Mouse (Mus musculus) hindbrain, embryonic 13.5 days (tissue): ENCODE data around the gene Zfp37. TPM values are rescaled to one million over a fixed set of nuclear protein-coding genes. Genes with fewer than 3 reads are reported as not detected.
A peak's percentile ranks its signal among the peaks of the same experiment; 100 is the strongest.
"Not testable (repeated sequence)": the region's sequence is repeated elsewhere in the genome, so short reads cannot be mapped to it uniquely, and the experiment has no call there.

Experiments used
- ATAC-seq: fragments of 200-750 bp; cut with Nextera tagmentation; 2 replicates; pipeline ENCODE4 v1.8.0; 2017; ENCODE audit warnings: moderate TSS enrichment; ENCODE audit not compliant: low FRiP score
- H3K27ac ChIP-seq: fragments of 300-500 bp; sonication (generic); 2 replicates; pipeline ENCODE4 v1.5.1; 2015; ENCODE audit warnings: inconsistent platforms, mild to moderate bottlenecking, moderate library complexity
- H3K27me3 ChIP-seq: fragments of 300-500 bp; sonication (generic); 2 replicates; pipeline ENCODE4 v1.6.1; 2015; ENCODE audit warnings: mild to moderate bottlenecking, inconsistent platforms
- H3K36me3 ChIP-seq: fragments of 300-500 bp; sonication (generic); 2 replicates; pipeline ENCODE4 v1.6.1; 2015; ENCODE audit warnings: mild to moderate bottlenecking, inconsistent platforms
- H3K4me1 ChIP-seq: fragments of 300-500 bp; sonication (generic); replicated peaks from 2 replicates; pipeline ENCODE4 v1.6.1; 2015; ENCODE audit warnings: inconsistent platforms
- H3K4me2 ChIP-seq: fragments of 300-500 bp; sonication (generic); 2 replicates; pipeline ENCODE4 v1.6.1; 2015; ENCODE audit warnings: inconsistent platforms, mild to moderate bottlenecking, moderate library complexity
- H3K4me3 ChIP-seq: fragments of 300-500 bp; sonication (generic); 2 replicates; pipeline ENCODE4 v1.5.1; 2015; ENCODE audit warnings: mild to moderate bottlenecking, inconsistent platforms
- H3K9ac ChIP-seq: fragments of 300-500 bp; sonication (generic); 2 replicates; pipeline ENCODE4 v1.6.1; 2015; ENCODE audit warnings: mild to moderate bottlenecking, inconsistent platforms
- H3K9me3 ChIP-seq: fragments of 300-500 bp; sonication (generic); 2 replicates; pipeline ENCODE4 v1.6.1; 2016; ENCODE audit warnings: inconsistent platforms
- WGBS: fragments of 180-500 bp; shearing (Covaris S2); methylation state at CpG from one replicate; pipeline ENCODE4 v1.1.7; 2015; 5-methylcytosine and 5-hydroxymethylcytosine counted together
- polyA plus RNA-seq: library from polyadenylated mRNA; unstranded; fragments of >200 nt; fragmentation: Nextera tagmentation; extraction: Ambion mirVana; gene quantifications from 2 replicates; pipeline ENCODE4 v1.2.1, GENCODE M21; 2015

The Zfp37 gene
- polyA plus RNA-seq, 1 experiment from 2014 or later = 25.3 TPM

DNA sequence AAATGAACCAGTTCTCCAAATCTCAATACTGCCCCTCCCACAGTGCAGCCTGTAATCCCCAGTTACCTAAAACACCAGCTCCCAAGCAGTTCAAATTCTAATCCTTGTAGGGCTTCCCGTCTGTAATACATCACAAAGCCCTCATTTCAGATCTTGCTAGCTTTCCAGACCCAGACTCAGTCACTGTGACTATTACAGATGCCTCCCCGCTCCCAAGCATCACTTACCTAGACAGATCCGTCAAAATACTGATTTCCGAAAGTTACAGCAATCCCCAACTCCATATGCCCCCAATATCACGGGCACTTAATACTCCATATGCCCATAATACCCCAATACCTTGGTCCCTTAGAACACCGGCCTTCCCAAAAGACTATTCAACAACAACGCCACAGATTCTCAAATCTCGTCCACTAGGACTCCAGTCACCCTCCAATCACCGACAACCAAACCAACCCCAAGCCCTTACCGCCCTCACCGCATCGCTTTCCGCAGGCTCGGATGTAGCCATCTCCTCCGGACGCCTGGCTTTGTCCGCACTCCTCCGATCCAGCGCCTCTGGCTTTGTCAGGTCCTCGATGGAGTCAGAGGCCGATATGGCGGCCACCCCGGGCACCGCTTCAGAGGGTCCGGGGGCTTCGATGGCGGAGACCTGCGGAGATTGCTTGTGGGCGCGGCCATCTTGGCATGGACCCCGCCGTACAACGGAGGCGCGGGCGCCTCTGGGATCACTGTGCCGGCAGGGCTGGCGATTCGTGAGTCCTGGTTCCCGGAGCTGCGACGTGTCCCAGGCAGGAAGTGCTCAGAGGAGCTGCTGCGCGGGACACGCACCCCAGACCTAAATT is 22.8 kb downstream of the Zfp37 start:
- ATAC-seq = peak; percentile 98
- Histone ChIP-seq H3K27me3 (0 out of 2 replicates have a peak, but pooled peaks cover 3% of the 10 kb centered on the region), H3K4me1 (peaks cover 15% of the 10 kb centered on the region), H3K9me3 (no peaks in the 10 kb centered on the region), H3K36me3 (peaks cover 25% of the 10 kb centered on the region), H3K27ac (peak overlapping the region; percentile 93), H3K4me2 (peak overlapping the region; percentile 61), H3K4me3 (peak overlapping the region; percentile 53), H3K9ac (peak overlapping the region; percentile 81)
- under 1% methylated on average over 45 of the region's 45 CpGs for WGBS

DNA sequence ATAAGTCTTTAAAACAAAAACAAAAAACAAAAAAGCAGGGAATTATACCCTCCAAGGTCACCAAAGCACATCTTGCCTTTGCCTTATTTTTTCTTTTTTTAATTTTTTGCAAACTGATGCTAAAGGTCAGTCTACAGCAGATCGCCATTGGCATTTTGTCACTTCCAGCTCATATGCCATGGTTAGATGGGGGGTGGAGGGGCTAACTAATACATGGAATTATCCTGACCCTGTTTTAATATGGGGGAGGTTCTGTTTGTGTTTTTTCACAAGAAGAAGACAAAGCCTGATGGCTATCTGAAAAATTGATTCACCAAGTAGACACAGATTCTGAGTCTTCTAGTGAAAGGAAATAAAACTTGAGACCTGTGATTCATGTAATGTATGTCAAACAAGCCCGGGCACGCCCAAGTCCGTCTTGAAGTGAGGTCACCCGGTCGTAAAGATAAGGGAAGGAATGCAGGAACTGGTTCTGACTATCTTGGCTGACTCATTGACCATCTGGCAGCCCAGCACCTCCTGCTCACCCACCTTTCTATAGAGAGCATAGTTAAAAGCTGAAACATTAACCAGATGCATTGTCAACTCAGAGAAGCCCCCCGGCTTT is 30.8 kb downstream of the Zfp37 start:
- Histone ChIP-seq H3K9me3 (peaks cover 30% of the 10 kb centered on the region), H3K4me2 (no peak overlapping the region), H3K27ac (no peak overlapping the region), H3K4me3 (no peak overlapping the region), H3K4me1 (no peaks in the 10 kb centered on the region), H3K27me3 (no peaks in the 10 kb centered on the region), H3K36me3 (peaks cover 92% of the 10 kb centered on the region), H3K9ac (no peak overlapping the region)
- 92% methylated on average over 7 of the region's 7 CpGs for WGBS
- no peak for ATAC-seq

DNA sequence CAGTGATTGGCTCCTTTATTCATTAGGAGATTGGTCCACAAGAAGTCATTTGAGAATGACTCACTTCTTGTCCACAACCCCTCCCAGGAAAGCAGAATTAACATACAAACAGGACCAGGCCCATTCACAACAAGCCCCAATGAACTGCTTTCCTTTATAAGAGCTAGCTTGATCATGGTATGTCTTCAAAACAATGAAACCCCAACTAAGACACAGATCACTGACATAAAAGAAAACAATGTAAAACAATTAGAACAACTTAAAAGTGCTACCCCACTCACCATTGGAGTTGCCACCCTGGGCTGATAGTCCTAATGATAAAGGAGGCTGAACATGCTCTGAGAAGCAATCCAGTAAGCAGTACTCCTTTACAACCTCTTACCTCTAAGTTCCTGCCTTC is 42.1 kb downstream of the Zfp37 start:
- no peak for ATAC-seq
- H3K4me1 ChIP-seq = no peaks in the 10 kb centered on the region
- H3K4me3 ChIP-seq = no peak overlapping the region
- H3K36me3 ChIP-seq = peaks cover 62% of the 10 kb centered on the region
- H3K9ac ChIP-seq = no peak overlapping the region
- peaks cover 58% of the 10 kb centered on the region for H3K9me3 ChIP-seq
- H3K27me3 ChIP-seq = no peaks in the 10 kb centered on the region
- H3K27ac ChIP-seq = no peak overlapping the region
- H3K4me2 ChIP-seq = no peak overlapping the region

DNA sequence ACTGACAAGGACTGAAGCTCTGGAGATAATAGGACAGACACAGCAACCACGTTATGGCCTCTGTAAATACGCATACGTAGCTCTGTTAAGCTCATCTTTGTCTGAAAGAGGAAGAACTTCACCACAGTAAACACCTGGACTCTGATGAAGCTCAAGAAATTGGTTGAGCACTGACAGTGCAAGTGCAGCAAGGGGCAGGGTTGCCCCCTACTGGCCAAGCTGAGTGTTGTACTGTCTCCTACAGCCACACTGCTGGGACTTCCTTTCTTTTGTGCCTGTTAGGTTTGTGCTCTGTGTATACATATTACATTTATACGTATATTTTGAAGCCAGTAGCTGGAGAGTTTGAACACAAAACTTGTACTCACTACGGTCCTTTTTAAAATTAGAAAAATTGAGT is 53.6 kb downstream of the Zfp37 start:
- Histone ChIP-seq H3K9ac (no peak overlapping the region), H3K9me3 (no peaks in the 10 kb centered on the region), H3K4me2 (no peak overlapping the region), H3K27ac (no peak overlapping the region), H3K27me3 (no peaks in the 10 kb centered on the region), H3K4me1 (no peaks in the 10 kb centered on the region), H3K36me3 (no peaks in the 10 kb centered on the region), H3K4me3 (no peak overlapping the region)
- ATAC-seq = no peak
- 40% methylated on average over 5 of the region's 5 CpGs for WGBS

DNA sequence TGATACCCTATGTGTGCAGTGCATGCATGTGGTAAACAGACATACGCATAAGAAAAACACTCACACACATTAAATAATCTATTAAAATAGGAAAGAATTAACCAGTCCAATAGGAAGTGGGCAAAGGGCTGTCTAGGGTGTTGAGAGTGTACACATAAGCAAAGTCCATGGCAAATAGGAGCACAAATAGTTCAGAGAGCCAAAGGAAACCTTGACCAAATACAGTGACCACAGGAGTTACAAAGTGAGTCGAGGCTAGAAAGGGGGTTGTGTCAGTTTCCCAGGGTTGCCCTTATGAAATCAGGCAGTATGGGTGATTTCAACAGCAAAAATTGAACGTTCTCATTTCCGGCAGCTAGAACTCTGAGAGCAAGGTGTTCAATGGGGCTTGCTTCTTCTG is 56.4 kb downstream of the Zfp37 start:
- H3K27me3 ChIP-seq = no peaks in the 10 kb centered on the region
- H3K4me2 ChIP-seq = no peak overlapping the region
- no peaks in the 10 kb centered on the region for H3K4me1 ChIP-seq
- H3K9ac ChIP-seq = no peak overlapping the region
- no peaks in the 10 kb centered on the region for H3K9me3 ChIP-seq
- no peak overlapping the region for H3K27ac ChIP-seq
- no peak for ATAC-seq
- no peaks in the 10 kb centered on the region for H3K36me3 ChIP-seq
- WGBS = 92% methylated on average over 4 of the region's 4 CpGs
- no peak overlapping the region for H3K4me3 ChIP-seq

DNA sequence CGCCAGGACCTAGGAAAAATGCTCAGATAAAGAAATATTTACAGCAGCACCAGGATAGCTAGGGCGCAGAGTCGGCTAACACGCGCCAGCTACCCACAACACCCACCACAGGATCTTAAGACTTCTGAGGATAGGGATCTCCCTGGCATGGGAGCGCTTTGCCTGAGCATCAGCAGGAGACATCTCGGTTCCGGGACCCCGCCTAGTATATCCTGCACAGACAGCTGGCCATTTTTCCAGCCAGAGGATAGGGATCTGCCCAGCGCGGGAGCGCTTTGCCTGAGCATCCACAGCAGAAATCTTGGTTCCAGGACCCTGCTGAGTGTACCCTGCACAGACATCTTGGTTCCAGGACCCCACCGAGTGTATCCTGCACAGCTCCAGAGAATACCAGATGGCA is 63.2 kb downstream of the Zfp37 start:
- not testable (repeated sequence) for H3K4me1 ChIP-seq, H3K9ac ChIP-seq, H3K4me2 ChIP-seq, H3K27me3 ChIP-seq, H3K36me3 ChIP-seq, H3K27ac ChIP-seq, H3K9me3 ChIP-seq, ATAC-seq, H3K4me3 ChIP-seq
- WGBS = 97% methylated on average over 13 of the region's 13 CpGs

DNA sequence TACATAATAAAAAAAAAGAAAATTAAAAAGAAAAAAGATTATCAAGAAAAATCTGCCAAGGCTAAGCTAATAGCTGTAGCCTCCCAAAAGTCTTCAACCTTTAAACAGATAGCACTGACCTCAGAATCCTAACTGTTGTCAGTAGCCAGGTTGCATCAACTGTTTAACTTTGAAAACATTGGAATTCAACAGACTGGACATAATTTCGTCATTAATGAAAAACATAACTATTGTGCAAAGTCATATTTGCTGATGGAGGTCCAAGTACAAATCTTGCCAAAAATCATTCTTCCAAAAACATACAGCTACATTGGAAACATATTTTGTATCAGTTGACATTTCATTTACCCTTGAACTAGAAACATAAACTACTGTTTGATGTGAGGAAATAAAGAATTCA is 72.4 kb downstream of the Zfp37 start:
- Histone ChIP-seq H3K27me3 (no peaks in the 10 kb centered on the region), H3K27ac (no peak overlapping the region), H3K9ac (no peak overlapping the region), H3K4me1 (no peaks in the 10 kb centered on the region), H3K4me3 (no peak overlapping the region), H3K4me2 (no peak overlapping the region), H3K36me3 (no peaks in the 10 kb centered on the region), H3K9me3 (no peaks in the 10 kb centered on the region)
- ATAC-seq = no peak
- whole genome bisulfite sequencing = 69% methylated on average over 1 of the region's 1 CpGs

DNA sequence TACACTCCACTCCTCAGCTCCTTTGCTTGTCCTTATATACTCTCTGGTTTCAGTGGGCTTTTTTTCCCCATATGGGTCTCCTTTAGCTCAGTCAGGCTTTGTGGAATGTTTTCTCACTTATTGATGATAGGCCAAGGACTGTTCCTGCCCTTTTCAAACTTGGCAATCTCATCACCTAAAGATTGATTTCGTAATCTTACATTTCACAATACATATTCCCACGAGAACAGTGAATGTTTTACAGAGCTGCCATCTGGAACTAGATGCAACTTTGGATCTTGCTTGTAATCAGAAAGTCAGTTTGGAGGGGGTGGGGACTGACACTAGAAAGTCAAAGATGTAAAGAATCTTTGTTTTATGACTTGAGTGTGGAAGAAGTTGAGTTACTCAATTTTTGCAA is 80.0 kb downstream of the Zfp37 start, which contains the start of gene Mup21:
Mup21 (minus strand) TSS at position 53 of the 400 bp plus-strand sequence.
- Histone ChIP-seq H3K4me1 (no peaks in the 10 kb centered on the region), H3K27me3 (no peaks in the 10 kb centered on the region), H3K9me3 (no peaks in the 10 kb centered on the region), H3K4me3 (no peak within 1 kb of the TSS), H3K4me2 (no peak within 1 kb of the TSS), H3K27ac (no peak within 1 kb of the TSS), H3K9ac (no peak within 1 kb of the TSS), H3K36me3 (no peaks in the 10 kb centered on the region)
- no peak for ATAC-seq
- 87% methylated on average over 2 of the region's 2 CpGs for WGBS

Other genes with a start within 250 kb of the Zfp37 start
- not detected in 2 replicates for gene Mup20, start 176.9 kb downstream of the Zfp37 start, polyA plus RNA-seq
- gene Mup3, start 143.7 kb downstream of the Zfp37 start, polyA plus RNA-seq = not detected in 2 replicates
- gene Mup21, start 80.2 kb downstream of the Zfp37 start, polyA plus RNA-seq = not detected in 2 replicates
- gene Slc31a2, start 31.5 kb upstream of the Zfp37 start, polyA plus RNA-seq = 15.2 and 15.3 TPM in 2 replicates
- 22.9 and 25.4 TPM in 2 replicates for gene Fkbp15, start 129.5 kb upstream of the Zfp37 start, polyA plus RNA-seq
- 40.1 and 44.2 TPM in 2 replicates for gene Slc31a1, start 129.7 kb upstream of the Zfp37 start, polyA plus RNA-seq
- gene Cdc26, start 177.6 kb upstream of the Zfp37 start, polyA plus RNA-seq = 95.8 and 102 TPM in 2 replicates
- 17.0 and 17.8 TPM in 2 replicates for gene Prpf4, start 177.8 kb upstream of the Zfp37 start, polyA plus RNA-seq
- not detected in 2 replicates for gene Rnf183, start 204.2 kb upstream of the Zfp37 start, polyA plus RNA-seq
- 8.8 and 9.0 TPM in 2 replicates for gene Wdr31, start 239.8 kb upstream of the Zfp37 start, polyA plus RNA-seq
- 0.43 and 0.95 TPM in 2 replicates for gene Bspry, start 249.0 kb upstream of the Zfp37 start, polyA plus RNA-seq